Mouse (Mus musculus) induced T-regulatory cell, adult 2 months (primary cell): Measurements from ENCODE around the gene Atp2b1.

Experiments used
- DNase-seq: peaks from one replicate; pipeline ENCODE4 v3.0.0-alpha.2; 2012; ENCODE audit warnings: low read depth

Gene Atp2b1

DNA sequence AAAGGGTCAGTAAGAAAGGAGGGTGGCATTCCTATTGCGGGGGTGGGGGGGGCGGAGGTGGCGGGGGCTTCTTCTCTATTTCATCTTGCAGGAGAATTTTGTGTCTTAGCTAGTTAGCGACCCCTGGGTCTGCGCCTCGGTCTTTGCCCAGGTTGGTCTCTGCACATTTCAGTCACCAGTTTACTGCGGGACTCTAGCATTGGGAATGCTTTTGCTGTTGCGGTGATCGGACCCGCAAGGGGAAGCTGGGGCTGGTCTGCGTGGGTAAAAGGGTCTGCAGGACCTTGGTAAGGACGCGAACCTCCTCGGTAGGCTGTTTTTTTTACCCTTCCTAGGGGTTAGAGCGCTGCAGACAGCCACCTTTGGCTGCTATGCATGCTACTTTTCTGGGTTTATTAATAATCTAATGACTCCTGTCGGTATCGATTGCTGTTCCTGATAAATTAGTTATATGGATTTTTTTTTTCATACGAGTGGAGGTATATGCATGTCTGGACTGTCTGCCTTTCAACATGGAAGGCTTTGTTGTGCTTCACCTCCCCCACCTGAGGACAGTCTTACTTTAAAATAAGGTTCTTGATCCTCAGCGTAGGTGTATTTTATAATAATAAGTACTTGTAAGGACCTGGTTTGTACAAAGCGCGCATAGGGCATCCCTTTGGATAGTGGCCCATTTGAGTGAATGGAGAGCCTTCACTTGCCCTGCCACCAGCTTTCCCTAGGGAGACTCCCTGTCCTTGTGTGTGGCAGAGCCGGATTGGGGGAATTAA is 2.0 kb downstream of the Atp2b1 start:
- peak; percentile 48 for DNase-seq

DNA sequence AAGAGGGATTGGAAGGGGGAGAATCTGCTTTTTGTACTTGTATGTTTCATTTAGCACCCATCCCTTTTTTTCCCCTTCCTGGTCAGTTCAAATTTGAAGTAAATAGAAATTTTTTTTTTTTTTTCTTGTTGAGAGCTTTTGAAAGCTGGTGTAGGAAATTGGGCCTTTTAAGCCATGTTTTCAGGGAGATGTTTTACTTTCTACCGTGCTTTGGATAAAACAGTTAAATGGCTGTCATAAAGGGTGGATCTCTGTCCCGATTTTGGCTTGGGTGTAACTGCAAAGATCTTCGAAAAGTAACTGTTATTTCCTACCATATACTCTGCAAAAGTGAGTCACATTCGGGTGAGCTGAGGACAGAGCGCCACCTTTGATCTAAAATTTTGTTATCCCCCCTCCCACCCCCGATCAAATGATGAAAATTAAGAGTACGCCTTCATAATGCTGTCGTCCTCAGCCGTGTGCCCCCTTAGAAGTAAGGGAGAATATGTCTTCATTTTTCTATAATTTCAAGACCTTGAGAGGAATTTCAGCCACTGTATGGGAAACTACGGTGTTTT is 2.7 kb downstream of the Atp2b1 start:
- DNase-seq, result peak; percentile 43

DNA sequence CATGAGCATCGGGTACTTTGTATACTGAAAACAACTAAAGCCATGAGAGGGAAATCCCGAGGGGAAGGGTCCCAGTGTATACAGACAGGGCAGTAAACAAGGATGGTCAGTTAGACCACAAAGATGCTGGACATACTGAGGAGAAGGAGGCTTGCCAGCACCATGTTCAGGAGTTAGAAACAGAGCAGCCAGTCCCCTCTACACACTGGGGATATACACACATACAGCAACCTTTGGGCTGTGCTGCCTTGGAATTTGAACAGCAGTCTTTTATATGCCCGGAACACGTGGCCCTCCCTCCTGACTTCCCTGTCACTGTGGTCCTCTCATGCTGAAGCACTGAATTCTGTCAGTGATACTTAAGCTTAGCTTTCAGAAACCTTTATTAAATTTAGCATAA is 10.9 kb downstream of the Atp2b1 start:
- DNase-seq, result no peak

DNA sequence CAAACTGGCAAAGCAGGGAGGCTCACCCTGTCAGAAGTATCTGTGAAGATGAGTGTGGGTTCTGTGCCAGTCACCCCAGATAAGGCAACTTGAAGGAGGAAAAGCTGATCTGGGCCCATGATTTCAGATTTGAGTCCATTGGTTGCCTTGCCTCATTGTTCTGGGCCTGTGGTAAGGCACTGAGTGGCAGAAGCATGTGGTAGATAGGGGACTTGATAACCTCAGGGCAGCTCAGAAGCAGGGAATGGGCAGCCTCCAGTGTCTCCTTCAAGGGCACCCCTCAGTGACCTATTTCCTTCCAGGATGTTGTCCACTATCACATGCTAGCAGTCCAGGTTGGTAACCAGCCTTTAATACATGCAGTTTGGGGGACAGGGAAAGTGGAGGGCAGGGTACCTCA is 12.8 kb downstream of the Atp2b1 start:
- no peak for DNase-seq

DNA sequence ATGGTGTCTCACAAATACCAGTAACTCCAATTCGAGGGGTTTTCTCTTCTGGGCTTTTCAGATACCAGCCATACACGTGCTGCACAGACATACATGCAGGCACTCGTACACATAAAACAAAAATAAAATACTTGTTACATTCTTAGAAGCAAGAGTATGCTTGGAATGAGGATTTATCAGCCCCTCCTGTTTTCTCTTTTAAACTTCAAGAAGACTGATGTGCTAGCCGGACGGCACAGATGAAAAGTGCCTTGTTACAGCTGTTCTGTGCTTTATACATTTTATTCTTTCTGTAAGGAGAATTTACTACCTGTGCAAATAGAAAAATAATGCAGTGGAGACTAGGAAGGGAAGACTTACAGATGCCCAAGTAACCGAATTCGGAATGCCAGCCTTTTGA is 15.2 kb downstream of the Atp2b1 start:
- DNase-seq, result no peak

DNA sequence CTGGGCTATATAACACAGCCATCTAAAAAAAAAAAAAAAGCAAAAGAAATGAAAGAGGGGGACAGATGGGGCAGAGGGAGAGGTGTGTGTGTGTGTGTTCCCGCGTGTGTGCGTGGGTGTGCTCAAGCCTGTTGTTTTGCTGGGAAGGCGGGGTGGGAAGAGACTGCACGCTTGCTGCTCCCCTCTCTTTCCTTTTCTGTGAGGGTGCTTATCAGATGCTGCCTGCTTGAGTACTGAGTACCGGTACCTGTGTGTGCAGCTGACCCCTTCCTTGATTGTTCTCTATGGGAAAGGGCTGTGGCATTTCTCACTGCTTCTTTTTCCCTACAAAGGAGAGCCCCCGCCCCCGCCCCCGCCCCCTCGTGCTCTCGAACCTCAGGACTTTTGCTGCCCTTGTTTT is 15.9 kb downstream of the Atp2b1 start:
- DNase-seq, result no peak

DNA sequence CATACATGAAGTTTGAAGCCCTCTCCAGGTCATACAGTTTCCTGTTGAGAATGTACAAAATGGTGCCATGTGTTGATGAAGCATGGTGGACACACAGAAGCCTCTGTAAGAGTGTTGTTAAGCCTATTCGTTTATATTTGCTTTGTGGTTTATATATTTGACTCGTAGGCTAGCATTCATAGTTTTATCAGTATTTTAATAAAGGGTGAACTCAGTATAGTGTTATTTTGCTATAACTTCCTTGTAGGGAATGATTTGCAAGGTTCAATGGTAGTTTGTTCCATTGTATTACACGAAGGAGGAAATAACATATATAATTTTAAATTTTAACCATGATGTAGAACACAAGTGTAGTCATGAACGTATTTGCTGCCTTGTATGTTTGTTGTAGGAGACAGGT is 25.9 kb downstream of the Atp2b1 start:
- no peak for DNase-seq

DNA sequence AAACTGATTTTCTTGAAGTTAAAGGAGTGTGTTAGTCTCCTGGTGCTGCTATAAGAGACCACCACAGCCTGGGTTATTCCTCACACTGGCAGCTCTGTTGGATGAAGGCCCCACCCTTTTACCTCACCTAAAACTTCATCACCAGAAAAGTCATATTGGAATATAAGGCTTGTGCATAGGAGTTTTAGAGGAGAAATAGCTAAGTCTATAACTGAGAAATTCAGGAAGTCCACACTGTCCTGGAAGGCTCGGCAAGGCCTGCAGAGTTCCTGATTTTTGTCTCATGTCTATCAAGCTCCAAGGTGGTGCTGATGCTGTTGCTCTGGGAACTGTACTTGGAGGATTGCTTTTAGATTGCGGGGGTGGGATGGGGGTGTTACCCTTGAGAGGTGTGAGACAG is 26.6 kb downstream of the Atp2b1 start:
- DNase-seq, result no peak

DNA sequence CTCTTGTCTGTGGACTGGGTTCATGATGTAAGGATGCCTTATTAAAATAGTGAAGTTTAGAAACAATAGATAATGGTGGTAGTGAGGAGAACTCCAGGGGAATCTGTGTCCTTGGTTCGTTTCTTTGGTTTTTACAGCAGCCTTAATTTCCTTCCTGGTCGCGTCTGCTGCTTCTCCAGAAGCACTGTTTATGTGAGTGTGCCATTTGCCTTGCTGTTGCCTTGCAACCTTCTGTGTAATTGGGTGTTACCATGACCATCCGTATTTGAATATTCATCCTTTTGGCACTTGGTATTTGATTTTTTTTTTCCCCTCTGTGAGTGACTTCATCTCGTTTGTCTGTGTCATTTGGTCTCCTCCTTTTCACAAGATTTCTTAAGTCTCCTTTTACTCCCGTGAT is 27.8 kb downstream of the Atp2b1 start:
- no peak for DNase-seq

DNA sequence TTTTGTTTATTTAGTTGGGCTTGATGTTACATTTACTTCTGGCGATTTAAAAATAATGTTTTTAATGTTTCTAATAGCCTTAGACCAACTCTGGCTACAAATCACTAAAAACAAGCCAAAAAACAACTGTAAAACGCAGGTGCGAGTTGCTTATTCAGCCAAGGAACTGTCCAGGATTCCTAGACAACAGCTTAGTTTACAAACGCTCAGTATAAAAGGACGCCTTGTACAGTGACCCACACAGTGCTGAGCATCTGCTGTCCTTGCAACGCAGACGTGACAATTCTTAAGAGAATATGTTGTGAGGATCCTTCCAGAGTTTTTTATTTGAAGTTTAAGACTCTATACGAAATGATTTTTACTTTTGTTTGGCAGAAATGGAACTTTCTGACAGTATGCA is 28.8 kb downstream of the Atp2b1 start:
- no peak for DNase-seq

DNA sequence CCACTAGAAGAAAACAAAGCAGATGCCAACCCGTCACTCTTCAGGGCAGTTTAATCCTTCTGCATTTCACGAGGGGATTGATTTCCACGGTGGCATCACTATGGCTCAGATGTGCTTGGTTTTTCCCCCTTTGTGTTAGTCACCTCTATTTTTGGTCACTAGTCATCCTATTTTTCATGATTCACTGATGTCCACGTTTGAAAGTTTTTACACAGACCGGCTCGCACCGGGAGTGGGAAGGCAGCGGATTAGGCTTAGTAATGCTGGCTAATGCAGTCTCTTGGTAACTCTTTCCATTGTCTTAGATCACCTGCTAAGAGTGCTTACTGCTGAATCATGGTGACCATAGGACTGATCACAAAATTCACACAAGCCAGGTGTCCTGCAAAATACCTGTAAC is 29.7 kb downstream of the Atp2b1 start:
- DNase-seq, result no peak

DNA sequence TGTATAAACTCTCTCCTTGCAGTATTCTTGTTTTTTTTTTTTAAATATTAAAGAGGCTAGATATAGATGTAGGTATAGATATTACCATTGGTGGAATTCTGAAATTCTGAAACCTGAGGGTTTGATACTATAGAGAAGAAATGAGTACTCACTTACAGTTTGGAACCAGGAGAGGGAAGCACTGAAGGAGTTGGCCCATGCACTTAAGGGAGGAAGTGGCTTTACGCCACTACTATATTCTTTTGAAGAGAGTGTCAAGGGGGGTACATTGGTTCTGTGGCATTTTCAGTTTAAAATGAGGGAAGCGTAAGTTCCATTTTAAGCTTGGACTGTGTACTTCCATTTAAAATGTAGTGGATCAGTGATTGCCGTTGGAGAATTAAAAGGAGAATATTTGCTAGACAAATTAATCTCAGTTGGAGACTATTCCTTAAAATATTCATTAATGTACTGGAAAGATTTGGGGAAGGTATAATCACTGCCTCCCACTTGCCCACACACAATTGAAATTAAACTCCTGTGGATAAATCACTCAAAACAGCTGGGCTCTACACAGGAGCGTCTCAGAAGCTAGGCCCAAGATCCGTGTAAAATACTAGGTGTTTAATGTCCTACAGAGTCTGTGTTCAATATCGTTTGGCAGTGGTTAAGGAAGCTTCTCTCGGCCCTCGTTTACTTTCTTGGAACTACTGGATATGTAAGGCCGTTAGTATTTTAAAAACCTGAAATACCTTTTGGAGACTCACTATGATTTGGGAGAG is 32.0 kb downstream of the Atp2b1 start:
- no peak for DNase-seq

DNA sequence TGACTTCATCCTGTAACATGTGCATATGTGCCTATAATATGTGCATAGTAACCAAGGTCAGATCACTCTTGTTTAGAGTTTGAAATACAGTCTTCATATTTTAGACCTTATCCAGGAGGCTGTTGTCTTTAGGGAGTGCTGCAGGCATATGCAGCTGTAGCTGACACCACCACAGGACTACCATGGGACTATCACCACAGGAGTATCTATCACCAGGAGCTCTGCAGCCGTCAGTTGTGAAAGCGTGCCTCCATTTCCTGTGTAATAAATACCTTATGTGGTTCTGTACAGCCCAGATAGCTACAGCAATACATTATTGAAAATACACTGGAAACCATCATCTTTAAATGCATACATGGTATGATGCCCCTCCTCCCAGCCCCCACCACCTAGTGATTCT is 33.0 kb downstream of the Atp2b1 start:
- DNase-seq, result no peak

DNA sequence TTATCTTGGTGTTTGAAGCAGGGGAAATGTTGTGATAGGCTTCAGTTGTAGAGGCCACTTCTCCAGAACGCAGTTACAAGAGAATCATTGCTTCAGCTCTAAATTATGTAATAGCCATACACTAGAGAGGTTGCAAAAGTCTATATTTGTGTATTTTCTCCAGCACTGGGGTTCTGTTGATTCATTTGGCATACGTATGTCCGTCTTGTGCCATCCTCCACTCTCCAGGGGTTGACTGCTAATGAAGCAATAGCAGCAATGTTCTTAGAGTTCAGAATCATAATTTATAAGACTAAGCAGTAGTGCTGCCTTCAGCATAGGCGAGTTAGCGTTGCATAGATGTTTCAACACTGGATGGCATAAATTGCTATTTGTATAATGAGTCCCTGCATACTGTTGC is 33.9 kb downstream of the Atp2b1 start:
- no peak for DNase-seq

DNA sequence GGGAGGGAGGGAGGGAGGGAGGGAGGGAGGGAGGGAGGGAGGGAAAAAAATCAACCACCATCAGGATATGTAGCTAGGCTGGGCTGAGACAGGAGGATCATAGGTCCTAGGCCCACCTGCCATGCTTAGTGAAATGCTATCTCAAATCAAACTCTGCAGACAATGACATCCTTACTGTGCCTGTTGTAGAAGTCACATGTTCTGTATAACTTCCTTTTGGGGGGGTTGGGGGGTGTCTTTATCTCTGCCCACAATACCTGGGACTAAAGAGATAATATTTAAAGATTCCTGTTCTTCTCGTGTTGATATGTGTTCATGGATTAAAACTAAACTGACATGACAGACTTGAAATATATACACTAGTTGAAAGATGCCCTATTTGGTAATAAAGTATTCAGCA is 35.5 kb downstream of the Atp2b1 start:
- DNase-seq, result no peak

DNA sequence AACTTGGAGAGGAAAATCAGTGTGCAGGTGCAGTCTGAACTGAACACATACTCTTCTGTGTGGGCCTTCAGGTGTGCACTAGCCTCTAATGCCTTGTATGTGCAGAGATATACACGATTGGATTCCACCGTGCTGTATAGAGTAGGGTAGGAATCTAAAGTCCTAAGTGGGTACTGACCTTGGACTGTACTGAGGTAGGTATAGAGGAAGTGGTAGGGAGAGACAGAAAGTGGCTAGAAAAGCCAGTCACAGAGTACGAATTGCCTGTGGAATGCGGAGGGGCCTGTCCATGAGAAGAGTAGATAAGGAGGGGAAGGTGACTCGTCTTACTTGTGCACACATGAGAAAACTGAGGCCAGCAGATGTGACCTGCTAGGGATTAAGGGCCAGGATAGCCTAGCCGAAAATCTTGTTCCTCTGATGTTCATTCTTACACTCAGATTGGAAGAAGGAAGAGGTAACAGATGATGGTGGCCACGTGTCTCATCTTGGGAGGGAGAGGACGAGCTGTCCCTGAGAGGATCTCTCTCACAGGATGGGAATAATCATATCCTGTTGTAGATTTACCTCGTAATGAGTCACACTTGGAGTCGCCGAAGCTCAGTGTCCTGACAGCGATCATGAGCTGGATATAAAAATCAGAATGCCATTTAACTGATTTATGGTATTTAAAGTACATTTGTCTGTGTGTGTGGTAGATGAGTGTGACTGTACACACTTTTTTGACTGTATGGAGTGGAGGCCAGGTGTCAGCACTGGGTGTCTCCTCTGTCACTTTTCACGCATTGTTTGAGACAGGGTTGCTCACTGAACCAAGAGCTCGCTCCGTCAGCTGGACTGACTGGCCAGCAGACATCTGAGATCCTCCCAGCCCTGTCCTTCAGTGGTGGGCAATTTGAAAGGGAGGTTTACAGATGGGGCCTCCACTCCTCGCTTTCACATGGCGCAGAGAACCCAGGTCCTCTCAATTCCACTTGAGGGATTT is 37.4 kb downstream of the Atp2b1 start:
- no peak for DNase-seq

DNA sequence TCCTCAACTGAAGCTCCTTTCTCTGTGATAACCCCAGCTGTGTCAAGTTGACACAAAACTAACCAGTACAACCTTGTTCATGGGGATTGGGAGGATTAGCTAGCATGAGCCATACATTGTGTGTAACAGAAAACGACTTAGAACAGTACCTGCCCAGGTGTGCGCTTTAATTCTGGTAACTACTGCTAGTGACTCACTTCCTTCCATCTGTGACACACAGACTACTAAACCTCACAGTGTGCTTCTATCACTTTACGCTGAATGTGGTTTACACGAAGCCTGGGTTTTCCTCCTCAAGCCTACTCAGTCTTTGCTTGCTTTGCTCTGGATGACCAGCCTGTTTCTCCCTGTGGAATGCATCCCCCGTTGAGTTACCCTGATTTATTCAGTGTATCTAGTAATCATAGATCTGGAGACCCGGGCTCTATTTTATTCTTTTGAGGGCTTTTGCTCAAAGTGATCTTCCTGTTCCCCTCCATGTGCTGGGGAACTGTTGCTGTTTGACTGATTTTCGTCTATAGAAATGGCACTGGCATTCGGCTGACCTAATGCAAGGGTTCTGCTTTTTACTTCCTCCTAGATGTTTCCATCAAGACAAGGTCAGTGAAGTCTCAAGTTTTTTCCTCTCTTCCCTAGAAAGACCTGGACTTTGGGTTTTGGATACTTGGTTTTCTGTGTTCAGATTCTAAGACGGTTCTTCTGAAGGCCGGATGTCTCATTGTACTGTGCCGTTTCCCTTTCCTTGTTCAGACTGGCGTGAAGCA is 40.2 kb downstream of the Atp2b1 start:
- DNase-seq, result peak; percentile 29

DNA sequence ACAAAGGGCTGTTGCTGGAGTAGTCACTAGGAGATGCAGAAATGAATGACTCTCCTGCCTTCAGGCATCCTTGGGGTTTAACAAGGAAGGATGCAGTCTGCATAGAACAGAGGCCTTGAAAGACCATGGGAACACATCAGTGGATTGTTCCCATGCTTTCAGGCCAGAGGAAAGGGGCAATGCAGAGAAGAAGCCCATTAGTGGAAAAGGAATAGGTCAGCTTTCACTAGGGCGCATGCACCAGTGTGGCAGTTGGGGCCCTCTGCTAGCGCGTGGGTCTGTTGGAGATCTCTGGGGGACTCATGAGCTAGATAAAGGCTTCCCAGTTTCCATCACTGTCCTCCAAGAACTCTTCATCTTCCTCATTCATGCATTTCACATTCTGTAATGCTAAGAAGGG is 41.9 kb downstream of the Atp2b1 start:
- no peak for DNase-seq

DNA sequence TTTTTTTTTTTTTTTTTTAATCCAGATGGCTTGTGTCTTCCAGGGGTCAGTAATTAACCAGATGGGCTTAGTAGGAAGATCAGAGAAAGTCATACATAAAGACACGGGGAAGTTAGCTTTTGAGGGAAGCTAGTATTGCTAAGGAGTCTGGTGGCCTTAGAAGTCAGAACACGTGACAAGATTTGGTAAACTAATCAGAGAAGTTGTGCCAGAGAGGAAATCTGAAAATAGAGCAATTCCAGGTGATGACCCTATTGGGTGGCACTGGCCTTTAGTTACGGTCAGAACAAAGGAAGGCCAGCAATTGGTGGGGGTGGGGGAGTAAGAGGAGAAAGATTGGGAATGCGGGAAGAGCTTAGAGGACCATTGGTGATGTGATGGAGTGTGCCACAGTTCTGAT is 44.5 kb downstream of the Atp2b1 start:
- DNase-seq, result no peak

DNA sequence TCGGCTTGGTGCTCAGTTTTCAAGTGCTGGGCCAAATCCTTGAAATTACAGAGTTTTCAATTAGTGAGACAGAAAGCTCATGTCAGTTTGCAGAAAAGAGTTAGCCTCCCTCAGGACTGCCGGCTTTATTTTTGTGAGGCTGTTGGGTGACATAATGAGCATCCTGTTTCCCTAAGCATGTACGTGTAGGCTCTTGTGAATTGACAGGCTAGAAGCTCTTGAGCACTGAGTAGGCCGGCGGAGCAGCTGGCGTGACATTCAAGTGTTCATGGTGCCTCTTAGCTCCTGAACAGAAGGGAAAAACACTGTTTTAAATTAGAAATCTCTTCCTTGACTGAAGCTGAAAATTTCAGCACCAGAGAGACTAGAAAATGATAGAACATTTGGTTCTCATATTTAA is 45.2 kb downstream of the Atp2b1 start:
- DNase-seq, result peak; percentile 30

DNA sequence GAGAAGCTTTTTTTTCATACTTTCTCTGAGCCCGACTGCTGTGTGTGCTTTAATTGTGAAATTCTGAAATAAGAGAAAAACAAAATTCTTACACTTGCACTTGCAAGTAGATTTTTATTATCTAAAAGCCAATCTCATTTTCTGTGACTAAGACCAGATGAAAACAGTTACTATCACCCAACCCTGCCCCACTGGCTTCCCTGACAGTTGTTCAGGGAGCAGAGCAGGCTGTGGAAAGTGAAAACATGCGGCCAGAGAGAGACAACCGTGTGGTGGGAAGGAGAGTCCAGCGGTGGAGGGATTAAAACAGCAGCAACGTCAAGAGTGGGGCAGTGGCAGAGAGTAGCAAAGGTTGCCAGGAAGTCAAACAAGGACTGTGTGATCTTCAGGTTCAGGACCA is 46.7 kb downstream of the Atp2b1 start:
- peak; percentile 26 for DNase-seq
